Mouse (Mus musculus): Measurements from ENCODE around the gene Bnc2. TPM values are rescaled to one million over a fixed set of nuclear protein-coding genes. Genes with fewer than 3 reads are reported as not detected.

Bnc2 gene
- polyA plus RNA-seq, 1 experiment from 2014 or later, result 34.6 TPM

- H3K27ac ChIP-seq (replicated peaks; ENCODE audit: low read depth, low read length), result no peak overlapping the region
- no peaks in the 10 kb centered on the region for H3K4me1 ChIP-seq (ENCODE audit: control insufficient read depth, insufficient read depth, low read length)
- no peaks in the 10 kb centered on the region for H3K27me3 ChIP-seq (ENCODE audit: control insufficient read depth, insufficient read depth, low read length)
- no peaks in the 10 kb centered on the region for H3K9me3 ChIP-seq (ENCODE audit: control insufficient read depth, low read length)
- H3K4me2 ChIP-seq (ENCODE audit: low read length), result no peak overlapping the region
- H3K4me3 ChIP-seq (replicated peaks; ENCODE audit: low read depth, low read length), result no peak overlapping the region
- 94% methylated on average over 4 of the region's 4 CpGs for WGBS
- H3K36me3 ChIP-seq (ENCODE audit: control insufficient read depth, insufficient read depth, low read length), result no peaks in the 10 kb centered on the region
- H3K9ac ChIP-seq (replicated peaks; ENCODE audit: low read length), result no peak overlapping the region
- no peak for DNase-seq
- ATAC-seq (ENCODE audit: low FRiP score, low TSS enrichment), result no peak
Observed at GRCm38 (mm10) chr4:84609861-84610260, 65.2 kb downstream of the Bnc2 start.

GRCm38 (mm10) chr4:84604461-84604860, 70.6 kb downstream of the Bnc2 start:
- no peaks in the 10 kb centered on the region for H3K36me3 ChIP-seq (ENCODE audit: control insufficient read depth, insufficient read depth, low read length)
- DNase-seq (no peak), ATAC-seq (ENCODE audit: low FRiP score, low TSS enrichment) (no peak)
- H3K4me3 ChIP-seq (replicated peaks; ENCODE audit: low read depth, low read length), result no peak overlapping the region
- H3K27me3 ChIP-seq (ENCODE audit: control insufficient read depth, insufficient read depth, low read length), result no peaks in the 10 kb centered on the region
- H3K9ac ChIP-seq (replicated peaks; ENCODE audit: low read length), result no peak overlapping the region
- H3K27ac ChIP-seq (replicated peaks; ENCODE audit: low read depth, low read length), result no peak overlapping the region
- no peak overlapping the region for H3K4me2 ChIP-seq (ENCODE audit: low read length)
- H3K9me3 ChIP-seq (ENCODE audit: control insufficient read depth, low read length), result no peaks in the 10 kb centered on the region
- WGBS, result 94% methylated on average over 1 of the region's 1 CpGs
- H3K4me1 ChIP-seq (ENCODE audit: control insufficient read depth, insufficient read depth, low read length), result no peaks in the 10 kb centered on the region

- Histone ChIP-seq H3K4me3 (replicated peaks; ENCODE audit: low read depth, low read length) (no peak overlapping the region), H3K9me3 (ENCODE audit: control insufficient read depth, low read length) (no peaks in the 10 kb centered on the region), H3K36me3 (ENCODE audit: control insufficient read depth, insufficient read depth, low read length) (no peaks in the 10 kb centered on the region), H3K9ac (replicated peaks; ENCODE audit: low read length) (no peak overlapping the region), H3K27ac (replicated peaks; ENCODE audit: low read depth, low read length) (no peak overlapping the region), H3K4me1 (ENCODE audit: control insufficient read depth, insufficient read depth, low read length) (no peaks in the 10 kb centered on the region), H3K4me2 (ENCODE audit: low read length) (no peak overlapping the region), H3K27me3 (ENCODE audit: control insufficient read depth, insufficient read depth, low read length) (no peaks in the 10 kb centered on the region)
- ATAC-seq (ENCODE audit: low FRiP score, low TSS enrichment), result no peak
- 56% methylated on average over 6 of the region's 6 CpGs for WGBS
- DNase-seq, result no peak
Observed at GRCm38 (mm10) chr4:84580260-84580952, 94.7 kb downstream of the Bnc2 start.

GRCm38 (mm10) chr4:84578296-84578695, 96.8 kb downstream of the Bnc2 start:
- H3K36me3 ChIP-seq (ENCODE audit: control insufficient read depth, insufficient read depth, low read length), result no peaks in the 10 kb centered on the region
- no peak overlapping the region for H3K9ac ChIP-seq (replicated peaks; ENCODE audit: low read length)
- no peak for ATAC-seq (ENCODE audit: low FRiP score, low TSS enrichment)
- no peaks in the 10 kb centered on the region for H3K27me3 ChIP-seq (ENCODE audit: control insufficient read depth, insufficient read depth, low read length)
- no peak overlapping the region for H3K4me2 ChIP-seq (ENCODE audit: low read length)
- H3K9me3 ChIP-seq (ENCODE audit: control insufficient read depth, low read length), result no peaks in the 10 kb centered on the region
- H3K27ac ChIP-seq (replicated peaks; ENCODE audit: low read depth, low read length), result no peak overlapping the region
- 91% methylated on average over 1 of the region's 1 CpGs for WGBS
- H3K4me1 ChIP-seq (ENCODE audit: control insufficient read depth, insufficient read depth, low read length), result no peaks in the 10 kb centered on the region
- no peak overlapping the region for H3K4me3 ChIP-seq (replicated peaks; ENCODE audit: low read depth, low read length)
- no peak for DNase-seq

GRCm38 (mm10) chr4:84566123-84566522, 109.0 kb downstream of the Bnc2 start:
- Histone ChIP-seq H3K36me3 (ENCODE audit: control insufficient read depth, insufficient read depth, low read length) (no peaks in the 10 kb centered on the region), H3K9me3 (ENCODE audit: control insufficient read depth, low read length) (no peaks in the 10 kb centered on the region), H3K4me1 (ENCODE audit: control insufficient read depth, insufficient read depth, low read length) (no peaks in the 10 kb centered on the region), H3K9ac (replicated peaks; ENCODE audit: low read length) (no peak overlapping the region), H3K4me3 (replicated peaks; ENCODE audit: low read depth, low read length) (no peak overlapping the region), H3K27me3 (ENCODE audit: control insufficient read depth, insufficient read depth, low read length) (no peaks in the 10 kb centered on the region), H3K27ac (replicated peaks; ENCODE audit: low read depth, low read length) (no peak overlapping the region), H3K4me2 (ENCODE audit: low read length) (no peak overlapping the region)
- ATAC-seq (ENCODE audit: low FRiP score, low TSS enrichment), result no peak
- 71% methylated on average over 8 of the region's 8 CpGs for WGBS
- peak; percentile 23 for DNase-seq

- peak overlapping the region; percentile 98 for H3K4me2 ChIP-seq (ENCODE audit: low read length)
- DNase-seq (peak; percentile 83), ATAC-seq (ENCODE audit: low FRiP score, low TSS enrichment) (peak; percentile 84)
- H3K27me3 ChIP-seq (ENCODE audit: control insufficient read depth, insufficient read depth, low read length), result peaks cover 18% of the 10 kb centered on the region; the same call in 1 of the 2 replicates
- WGBS, result under 1% methylated on average over 62 of the region's 62 CpGs
- H3K36me3 ChIP-seq (ENCODE audit: control insufficient read depth, insufficient read depth, low read length), result no peaks in the 10 kb centered on the region
- no peaks in the 10 kb centered on the region for H3K9me3 ChIP-seq (ENCODE audit: control insufficient read depth, low read length)
- no peaks in the 10 kb centered on the region for H3K4me1 ChIP-seq (ENCODE audit: control insufficient read depth, insufficient read depth, low read length)
- peak overlapping the region; percentile 84 for H3K27ac ChIP-seq (replicated peaks; ENCODE audit: low read depth, low read length)
- peak overlapping the region; percentile 83 for H3K9ac ChIP-seq (replicated peaks; ENCODE audit: low read length)
- H3K4me3 ChIP-seq (replicated peaks; ENCODE audit: low read depth, low read length), result peak overlapping the region; percentile 56
Observed at GRCm38 (mm10) chr4:84545204-84545871, 129.7 kb downstream of the Bnc2 start.

GRCm38 (mm10) chr4:84544646-84545045, 130.4 kb downstream of the Bnc2 start:
- Histone ChIP-seq H3K27ac (replicated peaks; ENCODE audit: low read depth, low read length) (no peak overlapping the region; the same call in 1 of the 2 replicates), H3K4me2 (ENCODE audit: low read length) (peak overlapping the region; percentile 98), H3K27me3 (ENCODE audit: control insufficient read depth, insufficient read depth, low read length) (peaks cover 18% of the 10 kb centered on the region; the same call in 1 of the 2 replicates), H3K9ac (replicated peaks; ENCODE audit: low read length) (no peak overlapping the region; the same call in 1 of the 2 replicates), H3K4me1 (ENCODE audit: control insufficient read depth, insufficient read depth, low read length) (no peaks in the 10 kb centered on the region), H3K4me3 (replicated peaks; ENCODE audit: low read depth, low read length) (peak overlapping the region; percentile 56), H3K36me3 (ENCODE audit: control insufficient read depth, insufficient read depth, low read length) (no peaks in the 10 kb centered on the region), H3K9me3 (ENCODE audit: control insufficient read depth, low read length) (no peaks in the 10 kb centered on the region)
- WGBS, result 29% methylated on average over 2 of the region's 2 CpGs
- ATAC-seq (ENCODE audit: low FRiP score, low TSS enrichment) (no peak), DNase-seq (no peak)

- no peak for ATAC-seq (ENCODE audit: low FRiP score, low TSS enrichment)
- Histone ChIP-seq H3K9me3 (ENCODE audit: control insufficient read depth, low read length) (no peaks in the 10 kb centered on the region), H3K4me3 (replicated peaks; ENCODE audit: low read depth, low read length) (no peak overlapping the region), H3K27me3 (ENCODE audit: control insufficient read depth, insufficient read depth, low read length) (peaks cover 6% of the 10 kb centered on the region; the same call in 1 of the 2 replicates), H3K36me3 (ENCODE audit: control insufficient read depth, insufficient read depth, low read length) (no peaks in the 10 kb centered on the region), H3K27ac (replicated peaks; ENCODE audit: low read depth, low read length) (no peak overlapping the region), H3K4me2 (ENCODE audit: low read length) (no peak overlapping the region), H3K9ac (replicated peaks; ENCODE audit: low read length) (no peak overlapping the region), H3K4me1 (ENCODE audit: control insufficient read depth, insufficient read depth, low read length) (no peaks in the 10 kb centered on the region)
- 78% methylated on average over 6 of the region's 6 CpGs for WGBS
- DNase-seq, result no peak
Observed at GRCm38 (mm10) chr4:84540531-84540930, 134.5 kb downstream of the Bnc2 start.

- Histone ChIP-seq H3K27me3 (ENCODE audit: control insufficient read depth, insufficient read depth, low read length) (peaks cover 2% of the 10 kb centered on the region; the same call in 1 of the 2 replicates), H3K4me1 (ENCODE audit: control insufficient read depth, insufficient read depth, low read length) (no peaks in the 10 kb centered on the region), H3K4me3 (replicated peaks; ENCODE audit: low read depth, low read length) (no peak overlapping the region), H3K9ac (replicated peaks; ENCODE audit: low read length) (no peak overlapping the region), H3K9me3 (ENCODE audit: control insufficient read depth, low read length) (no peaks in the 10 kb centered on the region), H3K27ac (replicated peaks; ENCODE audit: low read depth, low read length) (no peak overlapping the region), H3K36me3 (ENCODE audit: control insufficient read depth, insufficient read depth, low read length) (no peaks in the 10 kb centered on the region), H3K4me2 (ENCODE audit: low read length) (no peak overlapping the region)
- no peak for DNase-seq
- WGBS, result 83% methylated on average over 8 of the region's 8 CpGs
- no peak for ATAC-seq (ENCODE audit: low FRiP score, low TSS enrichment)
Observed at GRCm38 (mm10) chr4:84539396-84539795, 135.7 kb downstream of the Bnc2 start.
